Mouse (Mus musculus) heart, embryonic 15.5 days (tissue): ENCODE measurements around the gene Hint2. TPM values are rescaled to one million over a fixed set of nuclear protein-coding genes. Genes with fewer than 3 reads are reported as not detected.
A peak's percentile ranks its signal among the peaks of the same experiment; 100 is the strongest.

Source experiments
- ATAC-seq: fragments of 200-750 bp; cut with Nextera tagmentation; replicated peaks from 2 replicates; pipeline ENCODE4 v1.8.0; 2017; ENCODE audit warnings: low read depth, moderate TSS enrichment; ENCODE audit not compliant: insufficient number of reproducible peaks, insufficient read depth, low FRiP score
- H3K27ac ChIP-seq: fragments of 300-500 bp; sonication (generic); 2 replicates; pipeline ENCODE4 v1.5.1; 2015; ENCODE audit warnings: mild to moderate bottlenecking, inconsistent platforms
- H3K27me3 ChIP-seq: fragments of 300-500 bp; sonication (generic); 2 replicates; pipeline ENCODE4 v1.6.1; 2015; ENCODE audit warnings: inconsistent platforms
- H3K36me3 ChIP-seq: fragments of 300-500 bp; sonication (generic); 2 replicates; pipeline ENCODE4 v1.6.1; 2015; ENCODE audit warnings: mild to moderate bottlenecking, inconsistent platforms
- H3K4me1 ChIP-seq: fragments of 300-500 bp; sonication (generic); replicated peaks from 2 replicates; pipeline ENCODE4 v1.6.1; 2015; ENCODE audit warnings: inconsistent platforms
- H3K4me2 ChIP-seq: fragments of 300-500 bp; sonication (generic); 2 replicates; pipeline ENCODE4 v1.6.1; 2015; ENCODE audit warnings: inconsistent platforms, mild to moderate bottlenecking, moderate library complexity
- H3K4me3 ChIP-seq: fragments of 300-500 bp; sonication (generic); 2 replicates; pipeline ENCODE4 v1.5.1; 2015; ENCODE audit warnings: mild to moderate bottlenecking, inconsistent platforms
- H3K9ac ChIP-seq: fragments of 300-500 bp; sonication (generic); 2 replicates; pipeline ENCODE4 v1.6.1; 2015; ENCODE audit warnings: mild to moderate bottlenecking, inconsistent platforms
- H3K9me3 ChIP-seq: fragments of 300-500 bp; sonication (generic); replicated peaks from 2 replicates; pipeline ENCODE4 v1.6.1; 2016; ENCODE audit warnings: inconsistent platforms
- WGBS: fragments of 180-500 bp; shearing (Covaris S2); methylation state at CpG from one replicate; pipeline ENCODE4 v1.1.7; 2015; ENCODE audit warnings: mixed read lengths; 5-methylcytosine and 5-hydroxymethylcytosine counted together
- polyA plus RNA-seq: library from polyadenylated mRNA; unstranded; fragments of >200 nt; fragmentation: Nextera tagmentation; extraction: Ambion mirVana; gene quantifications from 2 replicates; pipeline ENCODE4 v1.2.1, GENCODE M21; 2015

The Hint2 gene
- polyA plus RNA-seq, 1 experiment from 2014 or later = 188 TPM

GRCm38 (mm10) chr4:43653161-43654015, 2.9 kb downstream of the Hint2 start, which contains the start of gene Spag8:
Gene Spag8 (minus strand): TSS chr4:43653594.
- no peak within 1 kb of the TSS for H3K27ac ChIP-seq
- no peak within 1 kb of the TSS for H3K9ac ChIP-seq
- H3K27me3 ChIP-seq = no peaks in the 10 kb centered on the region
- H3K36me3 ChIP-seq = peaks cover 17% of the 10 kb centered on the region
- peak within 1 kb of the TSS; percentile 51 for H3K4me2 ChIP-seq
- no peak for ATAC-seq
- 19% methylated on average over 24 of the region's 24 CpGs for WGBS
- peak within 1 kb of the TSS; percentile 32 for H3K4me3 ChIP-seq
- peaks cover 14% of the 10 kb centered on the region for H3K4me1 ChIP-seq
- 0 out of 2 replicates have a peak, but pooled peaks cover 5% of the 10 kb centered on the region for H3K9me3 ChIP-seq

- Histone ChIP-seq H3K27me3 (no peaks in the 10 kb centered on the region), H3K4me3 (no peak overlapping the region), H3K9me3 (0 out of 2 replicates have a peak, but pooled peaks cover 5% of the 10 kb centered on the region), H3K4me2 (no peak overlapping the region; the same call in 1 of the 2 replicates), H3K9ac (no peak overlapping the region), H3K36me3 (peaks cover 17% of the 10 kb centered on the region), H3K27ac (no peak overlapping the region), H3K4me1 (peaks cover 14% of the 10 kb centered on the region)
- 80% methylated on average over 4 of the region's 4 CpGs for WGBS
- no peak for ATAC-seq
Observed at GRCm38 (mm10) chr4:43652726-43653125, 3.5 kb downstream of the Hint2 start.

GRCm38 (mm10) chr4:43649783-43650182, 6.5 kb downstream of the Hint2 start:
- peaks cover 24% of the 10 kb centered on the region for H3K36me3 ChIP-seq
- H3K27ac ChIP-seq = no peak overlapping the region
- no peak overlapping the region for H3K4me3 ChIP-seq
- 0 out of 2 replicates have a peak, but pooled peaks cover 5% of the 10 kb centered on the region for H3K9me3 ChIP-seq
- WGBS = 86% methylated on average over 3 of the region's 3 CpGs
- H3K4me2 ChIP-seq = no peak overlapping the region
- H3K9ac ChIP-seq = no peak overlapping the region
- 0 out of 2 replicates have a peak, but pooled peaks cover 3% of the 10 kb centered on the region for H3K4me1 ChIP-seq
- ATAC-seq = no peak
- H3K27me3 ChIP-seq = no peaks in the 10 kb centered on the region

- WGBS = 66% methylated on average over 6 of the region's 6 CpGs
Observed at GRCm38 (mm10) chr4:43640491-43640890, 15.8 kb downstream of the Hint2 start.

GRCm38 (mm10) chr4:43640076-43640475, 16.2 kb downstream of the Hint2 start:
- no peak for ATAC-seq
- Histone ChIP-seq H3K9ac (no peak overlapping the region), H3K36me3 (peaks cover 6% of the 10 kb centered on the region), H3K9me3 (no peaks in the 10 kb centered on the region), H3K4me1 (peaks cover 3% of the 10 kb centered on the region), H3K27ac (no peak overlapping the region), H3K4me3 (no peak overlapping the region), H3K27me3 (no peaks in the 10 kb centered on the region), H3K4me2 (no peak overlapping the region)
- 71% methylated on average over 9 of the region's 9 CpGs for WGBS

More at GRCm38 (mm10) chr4:43640491-43640890, 15.8 kb downstream of the Hint2 start:
- Histone ChIP-seq H3K27me3 (no peaks in the 10 kb centered on the region), H3K9ac (no peak overlapping the region), H3K27ac (no peak overlapping the region), H3K4me2 (no peak overlapping the region), H3K36me3 (peaks cover 6% of the 10 kb centered on the region), H3K4me3 (no peak overlapping the region), H3K9me3 (no peaks in the 10 kb centered on the region), H3K4me1 (no peaks in the 10 kb centered on the region)
- ATAC-seq = no peak

GRCm38 (mm10) chr4:43636751-43637150, 19.5 kb downstream of the Hint2 start:
- Histone ChIP-seq H3K27ac (no peak overlapping the region), H3K36me3 (no peaks in the 10 kb centered on the region), H3K9ac (no peak overlapping the region), H3K9me3 (no peaks in the 10 kb centered on the region), H3K27me3 (peaks cover 7% of the 10 kb centered on the region; the same call in 1 of the 2 replicates), H3K4me2 (no peak overlapping the region), H3K4me1 (peaks cover 28% of the 10 kb centered on the region), H3K4me3 (no peak overlapping the region)
- 81% methylated on average over 6 of the region's 6 CpGs for WGBS
- ATAC-seq = no peak

GRCm38 (mm10) chr4:43634621-43635374, 21.5 kb downstream of the Hint2 start:
- Histone ChIP-seq H3K4me3 (no peak overlapping the region), H3K36me3 (no peaks in the 10 kb centered on the region), H3K4me1 (peaks cover 42% of the 10 kb centered on the region), H3K9me3 (no peaks in the 10 kb centered on the region), H3K27ac (no peak overlapping the region), H3K27me3 (peaks cover 7% of the 10 kb centered on the region; the same call in 1 of the 2 replicates), H3K9ac (no peak overlapping the region), H3K4me2 (no peak overlapping the region)
- ATAC-seq = no peak
- 86% methylated on average over 7 of the region's 7 CpGs for WGBS

- Histone ChIP-seq H3K9ac (no peak overlapping the region), H3K4me2 (no peak overlapping the region), H3K36me3 (no peaks in the 10 kb centered on the region), H3K27ac (no peak overlapping the region), H3K27me3 (peaks cover 7% of the 10 kb centered on the region; the same call in 1 of the 2 replicates), H3K4me3 (no peak overlapping the region), H3K9me3 (no peaks in the 10 kb centered on the region), H3K4me1 (peaks cover 42% of the 10 kb centered on the region)
- no peak for ATAC-seq
- WGBS = 85% methylated on average over 2 of the region's 2 CpGs
Observed at GRCm38 (mm10) chr4:43633736-43634135, 22.5 kb downstream of the Hint2 start.

- 85% methylated on average over 8 of the region's 8 CpGs for WGBS
- Histone ChIP-seq H3K9me3 (no peaks in the 10 kb centered on the region), H3K4me1 (peaks cover 42% of the 10 kb centered on the region), H3K27ac (no peak overlapping the region), H3K9ac (no peak overlapping the region; the same call in 1 of the 2 replicates), H3K4me2 (peak overlapping the region; percentile 95), H3K36me3 (no peaks in the 10 kb centered on the region), H3K4me3 (no peak overlapping the region), H3K27me3 (peaks cover 7% of the 10 kb centered on the region; the same call in 1 of the 2 replicates)
- ATAC-seq = no peak
Observed at GRCm38 (mm10) chr4:43633296-43633695, 23.0 kb downstream of the Hint2 start.

- H3K4me1 ChIP-seq = peaks cover 42% of the 10 kb centered on the region
- peak overlapping the region; percentile 78 for H3K4me3 ChIP-seq
- H3K27ac ChIP-seq = peak overlapping the region; percentile 83
- no peaks in the 10 kb centered on the region for H3K9me3 ChIP-seq
- H3K9ac ChIP-seq = peak overlapping the region; percentile 91
- H3K4me2 ChIP-seq = peak overlapping the region; percentile 95
- H3K36me3 ChIP-seq = no peaks in the 10 kb centered on the region
- ATAC-seq = no peak
- peaks cover 7% of the 10 kb centered on the region; the same call in 1 of the 2 replicates for H3K27me3 ChIP-seq
- WGBS = 46% methylated on average over 42 of the region's 42 CpGs
Observed at GRCm38 (mm10) chr4:43631956-43632920, 24.0 kb downstream of the Hint2 start.
